Mouse (Mus musculus) granulocyte monocyte progenitor cell, adult 5-6 weeks (primary cell): ENCODE results near the gene Zbtb38. TPM values are rescaled to one million over a fixed set of nuclear protein-coding genes. Genes with fewer than 3 reads are reported as not detected.

ENCODE experiments used
- ATAC-seq: replicated peaks from 2 replicates; pipeline ENCODE4 v1.8.0; 2016; ENCODE audit warnings: mild to moderate bottlenecking, moderate TSS enrichment, inconsistent platforms; ENCODE audit not compliant: poor library complexity, severe bottlenecking
- total RNA-seq, 2 experiments: library from RNA; stranded (forward) in 1 of 2; stranded (reverse) in 1 of 2; fragments of 200-712, 200-1000 nt in 1 of 2; fragments of >200 nt in 1 of 2; fragmentation: Nextera tagmentation in 1 of 2; gene quantifications; 2 replicates each; pipeline ENCODE4 v1.2.3; 2014 to 2017

Zbtb38 gene
- total RNA-seq, 2 experiments from 2014 or later = 15.9 to 29.0 TPM

DNA sequence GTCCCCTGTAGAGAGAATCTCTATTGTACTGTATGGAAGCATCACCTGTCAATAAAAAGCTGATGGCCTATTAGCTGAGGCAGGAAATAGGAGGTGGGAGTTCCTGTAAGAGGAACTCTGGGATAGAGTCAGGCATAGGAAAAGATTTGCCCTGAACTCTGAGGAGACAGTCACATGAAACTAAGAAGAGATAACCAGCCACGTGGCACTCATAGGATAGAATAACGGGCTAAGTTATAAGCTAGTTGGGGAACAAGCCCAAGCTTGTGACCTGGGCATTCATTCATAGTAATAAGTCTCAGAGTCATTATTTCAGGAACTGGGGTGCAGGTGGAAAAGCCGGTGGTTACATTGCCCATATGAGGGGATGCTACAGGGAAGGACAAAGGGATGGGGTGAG lies 10.4 kb upstream of the Zbtb38 start:
- no peak for ATAC-seq

GRCm38 (mm10) chr9:96758749-96759597 lies 6.3 kb upstream of the Zbtb38 start:
- peak; percentile 98 for ATAC-seq

DNA sequence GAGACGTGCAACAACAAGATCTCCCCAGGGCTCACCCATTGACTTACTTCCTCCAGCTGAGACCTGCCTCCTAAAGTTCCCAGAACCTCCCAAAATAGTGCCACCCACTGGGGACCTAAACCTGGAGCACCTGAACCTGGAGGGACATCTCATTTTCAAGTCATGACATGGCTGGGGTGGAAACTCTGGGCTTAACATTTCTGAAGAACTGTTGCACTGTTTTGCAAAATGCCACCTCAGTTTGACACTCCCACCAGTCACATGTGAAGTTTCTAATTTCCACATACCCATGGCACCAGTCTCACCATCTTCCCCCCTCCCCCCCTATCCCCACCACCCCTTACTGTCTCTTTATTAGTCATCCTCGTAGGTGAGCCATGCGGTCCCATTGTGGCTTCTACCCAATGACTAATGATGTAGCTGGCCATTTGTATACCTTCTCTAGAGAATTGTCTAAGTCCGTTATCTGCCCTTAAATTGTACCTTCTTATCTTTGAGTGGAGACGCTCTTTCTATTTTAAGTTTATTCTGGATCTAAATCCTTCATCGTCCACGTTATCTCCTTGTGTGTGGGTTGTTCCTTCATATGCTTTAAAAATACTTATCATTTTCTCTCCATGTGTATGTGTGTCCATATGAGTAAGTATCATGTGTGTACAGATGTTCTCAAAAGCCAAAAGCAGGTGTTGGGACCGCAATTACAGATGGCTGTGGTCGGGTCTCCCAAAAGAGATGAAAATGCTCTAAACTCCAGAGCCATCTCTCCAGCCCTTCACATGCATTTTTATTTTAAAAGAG lies 4.2 kb upstream of the Zbtb38 start:
- ATAC-seq = no peak

DNA sequence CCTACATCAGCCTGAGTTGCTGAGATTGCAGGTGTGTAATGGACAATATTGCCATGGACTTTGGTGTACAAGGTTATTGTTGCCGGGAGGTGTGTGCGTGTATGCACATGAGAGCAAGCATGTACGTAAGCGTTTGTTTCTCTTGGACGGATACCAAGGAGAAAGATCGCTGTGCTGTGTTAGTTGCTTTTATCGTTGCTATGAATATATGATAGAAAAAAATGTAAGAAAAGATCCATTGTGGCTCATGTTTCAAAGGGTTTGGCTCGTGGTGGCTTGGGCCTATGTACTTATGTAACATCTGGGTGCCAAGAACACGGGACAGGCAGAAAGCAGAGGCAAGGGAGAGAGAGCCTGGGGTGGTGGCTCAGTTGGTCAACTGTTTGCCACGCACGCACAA lies 3.1 kb upstream of the Zbtb38 start:
- ATAC-seq = no peak

- no peak for ATAC-seq
Measured at GRCm38 (mm10) chr9:96754625-96754969, 2.0 kb upstream of the Zbtb38 start.

DNA sequence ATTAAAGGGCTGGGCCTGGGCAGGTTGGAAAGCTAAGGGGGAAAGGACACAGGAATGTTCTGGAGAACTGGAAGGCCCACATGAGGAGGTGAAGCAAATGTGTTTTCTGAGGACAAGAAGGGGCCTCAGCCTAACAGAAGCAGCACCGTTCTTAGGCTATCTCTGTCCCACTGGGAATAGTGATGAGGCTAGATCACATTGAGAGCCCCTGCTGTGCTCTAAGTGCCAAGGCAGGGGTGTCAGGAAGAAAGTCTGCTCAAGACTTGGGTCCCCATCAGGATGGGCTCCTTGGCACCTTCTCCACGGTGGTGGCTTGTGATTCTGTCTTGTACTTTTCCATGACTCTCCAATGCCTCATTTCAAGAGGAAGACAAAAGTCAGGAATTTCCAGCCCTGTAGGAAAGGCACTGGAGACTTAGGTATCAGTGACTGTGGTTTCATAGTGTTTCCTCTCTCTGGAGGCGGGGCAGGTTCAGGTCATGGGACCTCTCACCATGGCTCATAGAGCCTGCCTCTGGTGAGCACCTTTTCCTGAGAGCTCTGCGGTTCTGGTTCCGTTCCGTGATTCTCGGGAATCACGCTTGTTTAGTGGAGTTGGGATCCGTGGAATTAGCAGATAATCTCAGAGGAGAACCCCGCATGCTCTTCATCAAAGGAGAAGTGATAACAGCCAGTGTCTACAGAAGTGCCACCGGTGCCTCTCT lies 1.4 kb upstream of the Zbtb38 start:
- no peak for ATAC-seq

GRCm38 (mm10) chr9:96753392-96753791 lies 761 bp upstream of the Zbtb38 start:
- no peak for ATAC-seq

- no peak for ATAC-seq
Measured at GRCm38 (mm10) chr9:96751821-96752602, 619 bp downstream of the Zbtb38 start.

DNA sequence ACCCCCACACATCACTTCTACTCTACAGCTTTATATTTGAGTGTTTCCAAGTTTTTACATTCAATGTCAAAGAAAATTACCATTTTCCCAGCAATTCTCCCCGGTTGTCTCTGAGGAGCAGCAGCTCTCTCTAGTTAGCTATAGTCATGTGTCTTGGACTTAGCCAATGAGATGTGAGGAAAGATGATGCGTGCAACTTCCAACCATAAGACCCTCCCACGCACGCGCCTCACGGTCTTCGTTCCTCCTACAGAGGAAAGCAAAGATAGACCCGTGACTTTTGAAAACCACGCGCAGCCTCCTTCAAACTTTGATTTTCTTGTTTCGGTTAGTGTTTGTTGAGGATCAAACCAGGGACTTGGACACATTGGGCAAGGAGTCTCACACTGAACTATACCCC lies 2.0 kb downstream of the Zbtb38 start:
- no peak for ATAC-seq

GRCm38 (mm10) chr9:96746527-96746926 lies 6.1 kb downstream of the Zbtb38 start:
- no peak for ATAC-seq

DNA sequence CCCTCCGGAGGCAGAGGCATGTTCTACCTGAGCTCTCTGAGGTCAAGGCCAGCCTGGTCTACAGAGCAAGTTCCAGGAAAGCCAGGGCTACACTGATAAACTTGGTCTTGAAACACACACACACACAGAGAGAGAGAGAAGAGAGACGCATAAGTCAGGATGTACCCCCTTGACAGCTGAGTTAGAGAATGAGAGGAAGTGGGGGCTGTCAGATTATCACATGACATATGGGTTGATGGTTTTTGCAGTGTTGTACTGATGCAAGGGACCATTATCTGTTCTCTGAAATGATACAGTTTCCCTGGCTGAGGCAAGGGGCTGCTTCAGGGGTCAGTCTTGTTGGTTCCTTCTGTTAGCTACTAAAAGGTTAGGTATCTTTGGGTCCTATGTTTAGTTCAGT lies 7.7 kb downstream of the Zbtb38 start:
- 0 out of 2 replicates have a peak, but pooled peaks have one; percentile 9 for ATAC-seq

DNA sequence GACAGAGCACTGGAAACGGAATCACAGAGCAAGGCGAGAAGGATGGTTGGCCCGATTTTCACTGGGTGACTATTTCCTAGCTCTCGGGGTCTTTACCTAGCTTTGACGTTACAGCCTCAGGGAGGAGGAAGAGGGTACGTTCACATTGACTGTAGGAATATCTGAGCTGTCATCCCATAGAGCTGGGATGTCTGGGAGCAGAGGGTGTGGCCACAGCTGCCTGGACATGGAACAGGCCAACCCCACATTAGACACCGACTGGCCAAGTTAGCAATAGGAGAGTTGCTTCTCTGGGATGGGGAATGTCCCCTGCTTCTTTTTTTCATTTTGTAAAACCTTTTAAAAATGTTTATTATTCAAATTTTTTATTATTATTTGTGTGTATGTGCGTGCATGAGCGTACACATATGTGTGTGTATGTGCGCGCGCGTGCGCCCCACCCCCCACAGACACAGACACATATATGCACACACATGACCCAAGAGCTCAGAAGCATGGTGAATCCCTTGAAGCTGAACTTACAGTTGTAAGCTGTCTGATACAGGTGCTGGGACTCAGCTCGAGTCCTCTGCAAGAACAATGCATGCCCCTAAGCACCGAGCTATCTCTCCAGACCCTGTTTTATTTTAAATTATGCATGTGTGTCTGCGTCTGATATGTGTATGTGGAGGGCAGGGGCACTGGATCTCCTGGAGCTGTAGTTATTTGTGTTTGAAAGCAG lies 11.1 kb downstream of the Zbtb38 start:
- ATAC-seq = no peak

DNA sequence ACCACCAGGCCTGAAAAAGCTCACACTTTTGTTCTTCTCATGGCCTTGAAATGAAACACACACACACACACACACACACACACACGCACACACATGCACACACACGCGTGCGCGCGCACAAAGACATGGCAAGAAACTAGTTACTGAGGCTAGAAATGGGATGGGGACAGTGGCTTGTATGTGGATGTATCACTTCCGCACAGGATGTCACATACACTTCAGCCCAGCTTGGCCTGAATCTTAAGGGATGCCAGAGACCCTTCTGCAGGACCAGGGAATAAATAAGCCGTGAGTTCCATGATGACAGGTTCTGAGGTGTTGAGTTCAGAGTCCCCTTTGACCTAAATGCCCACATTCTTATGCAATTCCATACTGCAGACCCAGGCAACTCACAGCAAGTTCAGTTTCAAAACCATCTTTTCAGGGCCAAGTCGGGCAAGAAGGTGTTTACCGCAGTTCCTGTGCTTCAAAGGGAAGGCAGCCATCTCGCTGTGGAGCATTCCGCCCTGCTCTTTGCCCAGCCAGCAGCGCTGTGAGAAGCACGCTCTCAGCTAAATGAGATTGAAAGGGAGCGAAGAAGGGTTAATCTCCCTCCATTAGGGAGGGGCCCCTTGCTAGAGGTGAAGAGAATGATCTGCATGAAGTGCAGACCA lies 11.8 kb downstream of the Zbtb38 start:
- ATAC-seq = no peak

DNA sequence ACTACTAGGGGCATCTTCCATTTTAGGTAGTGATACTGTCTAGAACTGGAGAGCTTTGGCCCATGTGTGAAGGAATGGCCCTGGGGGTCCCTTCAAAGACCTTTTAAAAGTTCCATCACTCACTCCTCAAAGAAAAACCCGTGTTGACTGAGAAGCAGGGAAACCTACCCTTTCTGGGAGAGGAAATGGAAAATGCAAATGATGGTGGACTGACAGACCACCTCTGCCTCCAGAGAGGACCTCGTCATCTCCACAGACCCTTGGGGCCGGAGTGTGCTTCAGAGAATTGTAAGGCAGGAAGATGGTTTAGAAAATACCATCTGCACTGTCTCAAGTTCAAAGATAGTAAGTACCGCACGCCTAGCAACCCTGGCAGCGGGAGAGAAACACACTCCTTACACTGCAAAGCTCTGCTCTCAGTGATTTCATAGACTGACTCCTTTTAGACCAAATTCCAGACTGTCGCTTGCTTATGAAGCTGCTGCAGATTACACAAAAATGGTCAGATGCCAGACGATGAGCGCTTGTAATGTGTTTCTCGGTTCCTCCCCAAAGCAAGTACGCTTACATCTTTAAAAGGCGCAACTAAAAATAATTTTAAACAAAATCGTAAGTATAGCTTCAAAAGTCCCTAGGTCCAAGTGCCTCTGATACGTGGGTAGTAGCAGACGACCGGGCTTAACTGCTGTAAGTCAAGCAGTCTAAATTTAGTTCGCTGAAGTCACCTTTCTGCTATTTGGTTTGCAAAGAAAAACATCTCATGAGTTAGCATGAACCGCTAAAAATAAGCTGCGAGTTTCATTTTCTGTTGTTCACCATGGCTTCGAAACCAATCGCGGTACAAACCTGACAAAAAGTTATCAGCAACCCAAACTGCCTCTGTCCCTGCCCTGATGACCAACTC lies 12.6 kb downstream of the Zbtb38 start:
- no peak for ATAC-seq

DNA sequence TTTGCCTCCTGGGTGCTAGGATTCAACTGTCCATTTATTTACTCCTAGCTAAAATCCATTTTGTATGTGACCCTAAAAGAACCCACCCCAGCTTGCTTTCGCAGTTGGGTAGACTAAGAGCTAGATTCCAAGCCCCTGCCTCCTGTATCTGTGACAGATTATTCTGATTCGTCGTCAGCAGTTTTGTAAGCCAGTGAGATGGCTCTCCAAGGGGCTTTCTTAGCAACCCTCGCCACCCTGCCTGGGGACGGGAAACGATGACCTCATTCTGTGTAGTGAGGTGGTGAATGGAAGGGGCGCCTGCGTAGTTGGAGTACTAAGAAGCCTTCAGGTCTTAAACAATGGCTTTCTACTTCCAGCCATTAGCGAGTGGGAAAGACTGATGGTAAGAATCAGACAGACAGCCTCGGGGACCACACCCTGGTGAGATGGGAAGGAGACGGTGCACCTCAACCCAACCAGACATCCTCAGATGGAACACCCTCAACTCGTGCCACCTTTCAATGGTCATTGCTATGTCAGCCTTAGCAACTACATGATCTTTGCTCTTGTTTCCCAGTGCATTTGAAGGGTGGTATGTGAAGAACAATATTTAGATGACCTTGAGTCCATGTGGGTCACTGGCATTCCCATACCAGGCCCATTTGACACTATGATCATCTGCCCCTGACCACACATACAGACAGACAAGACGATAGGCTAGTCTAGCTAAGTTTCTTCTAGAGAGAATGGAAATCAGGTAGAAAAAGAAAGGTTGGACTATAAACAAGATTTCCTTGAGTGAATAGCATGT lies 13.9 kb downstream of the Zbtb38 start:
- no peak for ATAC-seq

GRCm38 (mm10) chr9:96735946-96736345 lies 16.7 kb downstream of the Zbtb38 start:
- ATAC-seq = no peak

GRCm38 (mm10) chr9:96733425-96733717 lies 19.3 kb downstream of the Zbtb38 start:
- no peak for ATAC-seq
